Mouse (Mus musculus) embryo, embryonic 11.5 days (tissue): ENCODE results near the gene Abcc12.

Experiments
- DNase-seq: peaks from one replicate; pipeline ENCODE4 v3.0.0-alpha.2; 2012; ENCODE audit warnings: low read depth, low spot score

The Abcc12 gene

DNA sequence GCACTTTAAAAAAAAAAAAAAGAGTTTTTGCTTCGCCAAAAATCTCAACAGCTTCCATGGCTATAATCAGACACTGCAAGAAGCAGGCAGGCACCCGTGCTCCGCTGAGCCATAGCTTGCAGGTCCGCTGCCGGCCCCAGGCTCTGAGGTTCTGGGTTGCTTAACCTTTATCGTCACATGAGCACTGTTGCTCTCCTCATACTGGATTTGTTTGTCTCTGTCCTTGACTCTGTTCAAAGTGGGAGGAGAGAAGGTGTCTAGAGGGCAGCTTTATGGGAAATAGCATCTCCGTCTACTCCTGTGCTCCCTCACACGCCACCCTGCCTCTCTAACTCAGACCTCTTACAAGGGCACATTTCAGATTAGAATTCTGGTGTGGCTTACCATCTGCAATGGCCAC, 1.8 kb downstream of the Abcc12 start:
- no peak for DNase-seq

DNA sequence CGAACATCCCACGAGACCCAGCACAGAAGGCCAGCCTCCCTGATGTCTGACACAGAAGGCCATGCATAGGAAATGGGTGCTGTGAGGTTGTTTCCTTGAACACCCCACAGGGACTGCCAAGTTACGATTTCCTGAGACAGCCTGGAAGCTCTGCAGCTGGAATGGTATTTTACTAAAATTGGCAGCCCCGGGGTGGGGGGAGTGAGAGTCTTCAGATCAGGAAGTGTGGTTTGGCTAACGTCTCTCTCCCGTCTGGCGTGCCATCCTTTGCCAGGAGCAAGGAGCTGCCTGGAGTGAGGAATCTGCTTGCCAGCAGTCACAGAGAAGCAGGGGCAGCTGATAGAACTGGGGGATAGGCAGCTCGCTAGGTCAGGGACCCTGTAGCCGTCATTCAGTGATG, 2.4 kb downstream of the Abcc12 start:
- no peak for DNase-seq

DNA sequence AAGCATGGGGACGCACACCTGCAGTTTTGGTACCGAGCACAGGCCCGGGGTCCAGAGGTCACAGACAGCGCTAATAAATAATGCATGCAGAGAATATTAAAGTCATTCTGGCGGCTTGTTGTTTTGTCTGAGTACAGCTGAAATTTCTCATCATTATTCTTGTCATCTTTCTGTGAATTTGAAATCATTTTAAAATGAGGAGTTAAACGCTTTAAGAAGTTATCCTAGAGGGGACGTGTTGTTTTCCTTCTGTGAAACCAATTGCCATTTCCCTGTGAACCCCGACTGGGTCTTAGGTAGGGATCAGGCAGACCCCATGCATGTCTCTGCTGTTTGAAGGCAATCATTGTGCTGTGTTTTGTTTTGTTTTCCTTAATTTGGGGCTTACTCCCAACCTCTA, 2.9 kb downstream of the Abcc12 start:
- no peak for DNase-seq

DNA sequence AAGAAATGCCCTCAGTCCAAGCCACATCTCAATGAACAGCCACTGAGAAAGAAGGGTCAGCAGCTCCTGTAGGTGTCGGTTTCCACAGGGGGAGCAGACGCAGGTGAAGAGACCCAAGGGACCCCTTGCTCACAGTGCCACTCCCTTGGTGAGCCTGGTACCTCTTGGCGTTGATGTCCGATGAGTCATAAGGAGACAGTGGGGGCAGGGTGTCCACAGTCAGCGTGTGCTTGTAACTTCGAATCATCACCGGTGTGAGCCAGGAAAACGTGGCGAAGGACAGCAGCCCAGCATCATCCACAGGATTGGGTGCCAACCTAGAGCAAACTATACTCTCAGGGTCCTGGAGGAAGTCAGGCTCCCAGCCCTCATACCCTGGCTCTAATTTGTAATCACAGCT, 16.8 kb downstream of the Abcc12 start:
- no peak for DNase-seq

DNA sequence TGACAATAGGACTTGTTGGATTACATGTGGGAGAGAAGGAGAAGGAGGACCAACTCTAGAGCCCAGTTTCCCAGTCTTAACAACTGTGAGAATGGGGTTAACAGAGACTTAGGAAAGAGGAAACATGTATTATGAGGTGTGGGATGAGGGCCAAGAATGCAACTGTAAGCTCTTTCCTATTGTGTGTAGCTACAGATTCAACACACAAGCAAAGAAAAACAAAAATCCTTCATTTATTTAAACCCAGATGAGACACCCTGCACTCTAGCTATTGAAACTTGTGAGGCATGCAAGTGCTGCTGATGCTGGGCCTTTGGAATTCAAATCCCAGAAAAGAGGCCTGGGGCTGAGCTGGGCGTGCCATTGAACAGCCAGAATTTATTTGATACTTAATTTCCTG, 18.7 kb downstream of the Abcc12 start:
- DNase-seq: no peak

DNA sequence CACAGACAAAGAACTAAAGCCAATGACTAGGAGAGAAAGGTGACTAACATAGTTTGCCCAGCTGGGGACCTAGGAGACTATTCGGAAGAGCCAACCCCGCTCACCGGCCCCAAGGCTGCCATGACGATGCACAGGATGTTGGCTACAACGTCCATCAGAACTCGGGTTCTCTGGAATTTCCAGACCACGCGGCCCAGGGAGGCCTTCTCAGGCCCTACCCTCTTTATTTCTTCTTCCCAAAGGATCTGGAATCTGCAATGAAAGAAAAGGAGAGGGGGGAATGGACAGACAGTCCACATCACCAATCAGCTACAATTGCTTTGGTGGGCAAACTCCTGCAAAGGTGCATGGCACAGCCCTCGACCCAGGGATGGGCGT, 19.8 kb downstream of the Abcc12 start:
- no peak for DNase-seq

DNA sequence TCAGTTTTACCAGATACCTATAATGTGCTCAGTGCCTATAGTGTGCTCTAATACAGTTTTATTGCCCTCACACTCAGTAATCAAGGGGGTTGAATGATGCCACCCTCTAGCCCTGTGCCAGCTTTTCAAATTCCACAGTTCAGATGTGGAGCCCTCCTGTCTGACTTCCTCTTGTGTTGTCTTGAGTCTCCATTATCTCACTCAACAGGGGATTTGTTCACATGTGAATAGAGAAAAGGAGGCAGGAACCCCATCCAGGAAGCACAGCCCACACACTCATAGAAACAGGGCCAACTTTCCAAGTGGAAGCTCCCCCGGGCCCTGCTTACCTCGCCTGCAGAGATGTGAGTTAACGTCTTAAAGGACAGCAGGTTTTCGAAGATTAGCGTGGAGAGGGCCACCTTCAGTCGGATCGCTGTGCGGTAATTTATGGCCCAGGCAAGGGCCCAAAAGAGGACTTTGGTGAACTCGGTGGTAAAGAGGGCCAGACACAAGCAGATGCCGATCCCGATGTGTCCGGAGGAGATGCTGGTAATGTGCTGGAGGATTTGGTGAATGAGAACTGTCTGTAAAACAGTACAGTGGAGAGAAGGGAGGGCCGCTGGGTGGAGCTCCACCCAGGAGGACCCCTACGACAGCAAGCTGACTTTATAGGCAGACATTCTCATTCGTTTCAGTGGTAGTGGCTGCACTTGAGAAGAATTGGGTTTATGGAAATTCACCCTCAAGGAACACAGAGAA, 20.4 kb downstream of the Abcc12 start:
- DNase-seq: no peak

DNA sequence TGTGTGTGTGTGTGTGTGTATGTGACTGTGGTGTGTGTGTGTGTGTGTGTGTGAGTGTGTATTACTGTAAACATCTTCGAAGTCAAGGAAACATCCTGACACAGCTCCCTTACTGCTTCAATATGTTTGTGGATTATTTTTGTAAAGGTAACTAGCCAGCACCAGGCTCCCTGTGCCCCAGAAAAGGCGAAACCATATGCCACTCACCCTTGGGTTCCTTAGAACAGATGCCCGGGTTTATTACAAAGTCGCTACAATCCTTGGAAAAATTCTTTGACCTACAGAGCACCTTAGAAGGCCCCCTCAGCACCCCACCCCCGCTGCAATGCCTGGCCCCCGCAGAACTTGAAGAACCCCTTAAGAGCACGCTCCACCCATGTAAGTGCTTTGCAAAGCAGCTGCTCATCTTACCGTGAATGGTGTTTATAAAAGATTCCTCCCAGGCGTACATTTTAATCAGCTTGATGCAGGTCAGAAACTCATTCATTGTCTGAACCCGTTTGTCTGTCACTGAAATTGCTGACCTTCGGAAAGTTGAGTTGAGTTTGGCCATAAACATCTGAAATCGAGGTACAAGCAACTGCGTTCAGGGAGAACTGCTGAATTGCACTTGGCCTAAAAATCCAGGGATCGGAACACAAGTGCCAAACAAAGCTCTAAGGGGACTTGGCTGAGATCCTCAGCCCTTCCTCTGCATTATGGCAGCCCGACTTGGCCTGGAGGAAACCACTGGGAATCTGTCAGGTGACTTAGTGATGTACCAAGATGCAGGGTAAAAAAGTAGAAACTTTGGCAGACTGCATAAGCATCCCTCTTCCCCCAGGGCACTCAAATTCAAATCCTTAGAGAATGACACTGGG, 23.1 kb downstream of the Abcc12 start:
- no peak for DNase-seq

DNA sequence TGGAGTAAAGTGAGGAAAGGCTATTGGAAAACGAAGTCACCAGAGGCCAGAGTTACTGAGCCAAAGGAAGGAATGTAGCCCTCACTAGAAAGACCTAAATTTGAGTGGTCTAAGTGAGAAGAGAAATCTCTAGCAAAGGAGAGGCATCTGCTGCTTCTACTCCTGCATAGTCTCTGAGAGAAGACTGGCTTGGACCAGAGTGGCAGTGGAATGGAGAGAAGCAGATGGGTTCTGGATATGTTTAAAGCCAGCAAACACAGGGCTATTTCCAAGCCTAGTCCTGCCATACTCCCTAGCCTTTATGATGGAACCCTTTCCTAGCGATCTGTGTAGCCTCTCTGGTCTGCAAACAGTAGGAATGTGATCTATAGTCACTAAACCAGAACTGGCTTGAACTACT, 24.9 kb downstream of the Abcc12 start:
- no peak for DNase-seq

DNA sequence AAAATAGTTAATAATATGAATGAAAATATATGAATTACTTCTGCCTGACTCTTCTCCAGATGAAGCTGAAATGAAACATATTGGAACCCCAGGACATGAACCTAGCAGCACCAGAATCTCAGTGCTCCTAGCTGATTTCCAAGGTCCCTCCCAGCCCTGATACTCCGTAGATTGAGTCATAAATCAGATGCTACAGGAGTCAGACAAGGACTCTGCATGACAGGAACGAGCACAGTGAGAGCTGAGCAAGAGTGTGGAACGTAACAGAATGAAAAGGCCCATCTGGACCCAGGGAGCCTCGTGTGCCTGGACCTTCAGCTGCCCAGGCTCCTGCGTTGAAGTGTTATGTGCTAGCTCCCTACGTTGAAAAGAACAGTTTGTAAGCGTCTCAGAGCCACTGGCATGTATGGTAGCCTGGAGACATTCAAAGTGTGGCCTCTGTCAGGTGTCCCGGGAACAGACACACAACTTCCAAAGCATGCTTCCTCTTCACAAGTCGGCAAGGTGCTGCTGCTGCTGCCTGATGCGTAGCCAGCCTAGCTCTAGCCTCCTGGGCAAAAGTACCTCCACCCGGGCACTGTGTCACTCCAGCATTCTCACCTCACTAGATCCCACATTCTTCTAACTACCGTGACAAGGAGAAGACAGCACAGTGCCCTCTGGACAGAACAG, 26.1 kb downstream of the Abcc12 start:
- no peak for DNase-seq

DNA sequence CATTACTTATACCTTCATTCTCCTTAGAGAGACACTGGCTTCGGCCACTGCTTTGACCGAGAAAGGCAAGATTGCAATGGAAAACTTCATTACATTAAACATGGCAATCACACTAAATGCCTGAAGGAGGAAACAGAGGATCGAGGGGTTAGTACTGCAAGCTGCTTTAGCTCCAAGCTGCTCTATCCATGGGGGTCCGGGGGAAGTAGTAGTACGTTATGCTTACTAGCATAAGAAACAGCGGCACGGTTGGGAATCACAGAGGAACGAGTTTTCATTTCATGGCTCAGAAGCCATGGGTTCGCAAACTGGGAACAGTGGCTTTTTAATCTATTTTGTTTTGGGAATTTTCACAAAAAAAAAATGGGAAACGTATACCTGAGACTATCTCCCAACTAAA, 30.0 kb downstream of the Abcc12 start:
- DNase-seq: no peak

DNA sequence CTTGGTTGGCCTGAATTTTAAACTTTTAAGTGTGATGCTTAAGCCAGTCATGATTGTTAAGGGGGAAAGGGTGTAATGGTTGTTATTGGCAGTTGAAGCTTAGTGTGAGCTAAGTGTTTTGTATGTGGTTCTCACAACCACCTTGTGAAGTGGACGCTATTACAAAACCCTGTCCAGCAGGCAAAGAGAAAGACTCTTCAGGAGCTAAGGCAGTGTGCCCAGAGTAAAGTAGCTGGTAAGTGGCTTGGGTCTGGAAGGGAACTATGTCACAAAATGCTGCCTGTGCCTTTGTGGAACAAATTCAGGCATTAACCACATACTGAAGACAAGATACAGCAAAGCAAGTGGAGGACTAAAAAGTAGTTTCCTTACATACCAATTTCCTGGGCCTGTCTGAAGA, 34.5 kb downstream of the Abcc12 start:
- no peak for DNase-seq

DNA sequence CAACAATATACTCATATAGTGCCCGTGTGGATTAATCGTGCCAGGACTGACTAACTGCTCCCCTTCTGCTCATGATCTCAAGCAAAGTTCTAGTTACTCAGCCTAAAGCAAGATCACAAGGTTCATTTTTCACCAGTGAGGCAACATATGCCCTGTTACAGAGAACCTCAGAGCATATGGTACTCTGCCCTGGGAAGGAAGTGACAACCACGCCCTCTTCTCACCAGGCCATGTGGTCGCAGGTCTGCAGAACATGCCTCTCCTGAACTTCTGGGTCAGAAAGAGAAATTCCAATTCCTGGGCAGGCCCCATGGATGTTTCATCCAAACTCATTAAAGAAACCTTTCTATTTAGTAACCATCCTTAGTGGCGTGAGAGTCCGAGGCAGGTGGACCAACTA, 39.6 kb downstream of the Abcc12 start:
- DNase-seq: no peak

DNA sequence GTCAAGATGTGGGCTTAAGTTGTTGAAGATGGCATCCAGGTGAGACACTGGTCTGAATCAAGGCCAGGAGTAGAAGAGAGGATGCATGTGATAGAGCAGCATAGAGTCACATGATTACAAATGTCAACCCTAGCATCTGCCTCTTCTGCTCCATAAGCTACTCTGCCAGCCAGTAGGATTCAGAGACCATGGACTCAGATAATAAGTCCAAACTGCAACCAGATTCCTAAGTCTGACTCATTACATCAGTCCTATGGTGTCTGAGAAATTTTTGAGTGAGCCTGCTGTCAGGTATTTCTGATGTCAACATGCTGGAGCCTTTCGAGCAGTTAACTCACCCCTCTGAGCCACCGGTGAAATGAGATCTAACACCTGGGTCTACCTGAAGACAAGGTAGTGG, 40.1 kb downstream of the Abcc12 start:
- no peak for DNase-seq

DNA sequence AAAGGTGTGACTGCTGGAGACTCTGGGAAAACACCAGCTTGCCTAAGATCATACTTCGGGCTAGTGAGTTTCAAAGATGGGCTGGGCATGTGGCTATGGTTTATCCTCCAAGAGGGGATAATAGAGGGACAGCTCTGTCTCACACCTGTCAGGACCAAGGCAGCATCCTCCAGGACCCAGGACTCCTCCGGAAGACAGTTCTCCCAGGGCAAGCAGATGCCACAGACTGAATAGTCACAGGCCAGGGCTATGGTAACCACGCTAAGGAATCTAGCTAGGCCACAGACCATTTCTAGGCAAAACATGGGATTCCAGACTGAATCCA, 43.9 kb downstream of the Abcc12 start:
- no peak for DNase-seq

DNA sequence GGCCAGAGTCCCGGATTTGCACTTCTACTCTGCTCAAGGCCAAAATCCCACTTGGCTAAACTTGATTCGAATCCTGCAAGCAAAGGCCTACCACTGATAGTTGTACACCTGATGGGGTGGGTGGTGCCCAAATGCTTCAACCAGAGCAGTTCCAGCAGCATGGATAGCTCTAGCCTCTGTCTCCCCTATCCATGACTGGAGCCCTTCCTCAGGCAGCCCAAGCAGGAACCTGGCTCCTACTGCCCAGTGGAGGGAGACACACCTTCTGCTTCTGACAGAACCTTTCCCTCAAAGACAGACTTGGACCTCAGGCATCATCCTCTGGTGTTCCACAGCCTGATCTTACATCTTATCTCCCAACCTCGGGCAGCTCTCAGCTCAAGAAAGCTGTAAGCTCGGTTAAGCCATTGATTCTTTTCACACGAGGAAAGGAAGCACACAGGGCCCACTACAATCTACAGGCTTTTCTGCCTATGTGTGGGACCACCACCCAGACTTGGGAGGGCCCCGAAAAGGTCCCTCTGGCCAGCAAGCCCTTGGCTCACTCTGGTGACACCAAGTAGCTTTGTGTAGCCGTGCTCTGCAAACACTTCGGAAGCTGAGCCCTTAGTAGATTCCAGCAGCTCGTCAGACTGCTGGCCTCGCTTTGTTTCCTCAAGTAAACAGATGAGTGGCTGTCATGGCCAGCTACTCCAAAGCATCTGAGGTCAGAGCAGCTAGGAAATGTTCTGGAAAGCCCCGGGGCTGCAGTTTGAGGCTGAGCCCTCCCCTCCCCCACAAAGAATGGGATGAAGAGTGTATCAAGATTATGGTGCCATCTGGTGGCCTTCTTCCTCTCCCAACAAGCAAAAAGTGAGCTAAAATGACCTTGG, 44.5 kb downstream of the Abcc12 start:
- peak; percentile 59 for DNase-seq

DNA sequence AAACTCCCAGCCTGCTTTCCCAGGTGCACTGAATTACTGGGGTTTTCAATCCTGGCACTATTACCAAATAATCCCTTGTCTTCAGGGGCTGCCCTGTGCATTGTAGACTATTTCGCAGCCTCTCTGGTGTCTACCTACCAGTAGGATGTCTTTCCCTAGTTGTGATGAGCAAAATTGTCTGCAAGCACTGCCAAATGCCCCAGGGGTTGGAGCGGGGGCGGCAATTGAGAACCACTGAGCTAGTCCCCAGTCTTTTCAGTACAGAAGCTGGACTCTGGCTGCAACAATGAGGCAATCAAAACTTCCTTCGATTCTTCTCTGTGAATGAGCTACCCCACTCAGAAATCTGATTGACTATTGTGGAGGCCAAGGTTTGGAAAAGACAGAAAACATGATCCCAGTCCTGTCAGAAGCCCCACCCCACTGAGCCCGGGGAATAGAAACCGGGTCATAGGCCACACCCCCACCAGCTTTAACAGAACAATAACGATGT, 45.4 kb downstream of the Abcc12 start:
- DNase-seq: no peak

DNA sequence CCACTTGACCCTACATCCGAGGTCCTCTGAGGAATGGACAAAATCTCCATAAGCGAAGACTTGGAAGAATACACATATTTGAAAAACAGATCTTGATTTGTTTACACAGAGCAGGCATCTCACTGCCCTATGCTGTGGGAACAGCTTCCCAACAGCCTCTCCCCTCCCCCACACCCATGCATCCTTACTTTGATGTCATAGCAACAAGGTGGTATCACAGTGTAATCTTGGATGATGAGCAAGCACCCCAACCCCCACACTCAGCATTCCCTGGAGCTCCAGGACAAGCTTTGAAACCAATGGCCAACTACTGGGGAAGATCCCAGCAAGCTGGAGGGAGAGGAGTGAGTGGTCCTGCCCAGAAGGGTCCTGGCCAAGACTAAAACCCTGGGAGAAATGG, 50.8 kb downstream of the Abcc12 start:
- no peak for DNase-seq

DNA sequence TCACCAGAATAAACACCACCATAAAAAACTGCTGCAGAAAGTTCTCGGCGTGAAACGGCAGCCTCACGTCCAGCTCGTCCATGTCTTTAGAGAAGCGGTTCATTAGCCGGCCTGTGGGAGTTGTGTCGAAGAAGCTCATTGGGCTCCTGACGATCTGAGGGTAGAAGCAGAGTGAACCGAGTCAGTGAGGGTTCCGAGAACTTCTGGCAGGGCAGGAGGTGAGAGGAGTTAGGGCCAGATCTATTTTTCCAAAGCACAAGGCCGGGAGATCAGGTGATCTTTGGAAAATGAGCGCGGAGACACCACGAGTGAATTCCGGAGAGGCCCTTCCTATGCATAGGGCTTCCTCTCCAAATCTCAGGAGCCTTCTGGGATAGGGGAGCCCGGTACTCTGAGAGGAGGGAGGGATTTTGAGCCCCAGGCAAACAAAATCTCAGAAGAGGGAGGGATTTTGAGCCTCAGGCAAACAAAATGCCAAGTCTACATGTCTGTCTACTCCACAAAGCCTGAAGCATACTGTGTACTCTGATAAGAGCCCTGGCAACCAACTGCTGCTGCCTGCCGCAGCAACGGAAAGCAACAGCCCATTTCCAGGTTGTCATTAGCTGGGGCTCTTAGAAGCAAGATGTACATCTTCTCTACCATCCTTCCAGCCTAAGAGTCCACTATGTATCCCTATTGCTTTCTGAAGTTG, 53.0 kb downstream of the Abcc12 start:
- no peak for DNase-seq

DNA sequence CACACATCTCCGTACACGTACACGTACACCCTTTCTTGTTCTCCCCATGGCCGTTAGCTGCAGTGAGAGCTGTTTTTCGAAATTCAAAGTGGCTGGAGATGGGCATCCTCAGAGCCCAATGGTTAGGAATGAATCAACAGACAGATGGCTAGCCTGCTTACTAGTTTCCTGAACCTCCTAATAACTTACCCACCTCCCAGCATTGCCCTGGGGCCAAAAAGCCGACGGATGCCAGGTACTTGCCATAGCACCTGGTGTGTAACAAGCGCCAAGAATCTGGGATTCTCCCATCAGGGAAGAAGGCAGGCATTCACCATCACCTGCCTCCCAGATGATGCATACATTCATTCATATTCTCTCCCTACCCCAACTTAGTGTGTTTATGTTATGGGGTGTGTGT, 53.7 kb downstream of the Abcc12 start:
- no peak for DNase-seq

DNA sequence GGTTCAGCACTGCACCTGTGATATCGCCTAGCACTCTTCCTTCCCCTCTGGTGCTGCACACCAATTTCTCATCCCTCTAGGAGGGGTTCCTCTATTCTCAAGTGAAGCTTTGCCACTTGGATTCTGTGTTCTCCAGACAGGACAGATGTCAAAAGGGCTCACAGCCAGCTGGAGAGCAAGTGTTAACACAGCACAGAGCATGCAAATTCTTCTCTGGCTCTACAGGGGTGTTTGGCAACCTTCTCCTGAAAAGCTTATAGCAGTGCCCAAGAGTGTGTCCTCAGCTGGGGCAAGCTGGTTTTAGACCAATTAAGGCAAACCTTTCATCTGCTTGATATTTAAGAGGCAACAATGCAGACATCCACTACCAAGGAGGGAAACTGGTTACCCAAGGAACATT, 66.3 kb downstream of the Abcc12 start:
- DNase-seq: no peak
